Mouse (Mus musculus) right cerebral cortex, postnatal 10 days (tissue): Measurements from ENCODE around the gene Plekha6.

Source experiments
- DNase-seq, 2 experiments: peaks; one replicate each; pipeline ENCODE4 v3.0.0; 2021; ENCODE audit warnings: low spot score in 2 of 2

The Plekha6 gene

DNA sequence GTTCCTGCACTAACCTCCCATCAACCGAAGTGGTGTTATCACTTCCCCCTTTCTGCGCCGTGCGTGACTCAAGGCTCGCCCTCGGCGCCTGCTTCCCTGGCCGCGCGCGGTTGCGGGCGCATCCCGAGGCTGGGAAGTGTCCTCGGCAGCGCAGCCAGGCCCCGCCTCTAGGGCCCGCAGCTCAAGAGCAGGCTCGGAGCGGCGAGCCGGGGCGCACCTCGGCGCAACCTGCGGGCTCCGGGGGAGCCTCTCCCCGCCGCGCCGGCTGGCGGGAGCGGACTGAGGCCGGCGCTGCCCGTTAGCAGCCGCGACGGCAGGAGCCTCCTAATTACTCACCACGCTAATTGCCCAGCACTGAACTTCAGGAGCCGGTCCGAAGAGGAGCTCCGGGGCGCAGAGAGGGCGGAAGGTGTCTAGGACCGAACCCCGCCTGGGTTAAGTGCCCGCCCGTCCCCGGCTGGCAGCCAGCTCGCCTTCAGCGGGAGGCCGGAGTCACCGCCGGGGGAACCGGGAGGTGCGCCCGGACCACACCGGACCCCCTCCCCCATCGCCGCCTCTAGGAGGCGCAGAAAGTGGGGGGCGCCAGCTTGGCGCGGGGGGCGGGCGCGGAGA is at the start of gene Plekha6:
TSS of gene Plekha6 (plus strand) at position 391 of the 612 bp plus-strand sequence.
- DNase-seq, result no peak

DNA sequence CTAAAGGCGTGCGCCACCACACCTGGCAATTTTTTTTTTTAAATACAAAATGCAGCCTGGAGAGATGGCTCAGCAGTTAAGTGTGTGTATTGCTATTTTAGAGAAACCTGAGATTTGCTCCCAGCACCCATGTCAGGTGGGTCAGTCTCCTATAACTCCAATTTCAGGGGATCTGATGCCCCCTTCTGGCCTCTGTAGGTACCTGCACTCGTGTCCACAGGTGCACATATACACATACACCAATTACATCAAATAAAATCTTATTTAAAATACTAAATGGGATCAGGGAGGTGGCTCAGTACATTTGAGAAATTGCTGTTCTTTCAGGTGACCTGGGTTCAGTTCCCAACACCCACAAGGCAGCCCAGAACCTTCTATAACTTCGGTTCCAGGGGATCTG is 47.9 kb upstream of the Plekha6 start:
- DNase-seq, result no peak

DNA sequence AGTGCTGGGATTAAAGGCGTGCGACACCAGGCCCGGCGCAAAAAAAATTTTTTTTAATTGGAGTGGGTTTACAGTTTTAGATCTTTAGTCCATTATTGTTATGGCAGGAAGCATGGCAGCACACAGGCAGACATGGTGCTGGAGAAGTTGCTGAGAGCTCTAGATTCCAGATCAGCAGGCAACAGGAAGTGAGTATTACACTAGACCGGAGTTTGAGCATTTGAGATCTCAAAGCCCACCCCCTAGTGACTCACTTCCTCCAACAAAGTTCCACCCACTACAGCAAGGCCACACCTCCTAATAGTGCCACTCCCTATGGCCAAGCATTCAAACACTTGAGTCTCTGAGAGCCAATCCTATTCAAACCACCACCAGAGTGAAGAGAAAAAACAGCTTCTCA is 45.9 kb upstream of the Plekha6 start:
- DNase-seq, result no peak

DNA sequence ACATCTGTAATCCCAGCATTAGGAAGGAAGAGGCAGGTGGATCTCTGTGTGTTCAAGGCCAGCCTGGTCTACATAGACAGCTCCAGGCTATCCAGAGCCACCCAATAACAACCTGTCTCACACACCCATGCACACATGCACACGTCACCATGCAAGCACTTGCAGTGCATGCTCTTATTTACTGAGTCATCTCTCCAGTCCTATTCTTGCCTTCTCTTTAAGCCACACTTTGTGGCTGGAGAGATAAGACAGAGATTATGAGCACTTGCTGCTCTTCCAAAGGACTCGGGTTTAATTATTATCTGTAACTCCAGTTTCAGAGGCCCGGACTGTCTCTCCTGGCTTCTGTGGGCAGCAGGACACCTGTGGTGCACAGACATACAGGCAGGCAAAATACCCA is 45.2 kb upstream of the Plekha6 start:
- no peak for DNase-seq

DNA sequence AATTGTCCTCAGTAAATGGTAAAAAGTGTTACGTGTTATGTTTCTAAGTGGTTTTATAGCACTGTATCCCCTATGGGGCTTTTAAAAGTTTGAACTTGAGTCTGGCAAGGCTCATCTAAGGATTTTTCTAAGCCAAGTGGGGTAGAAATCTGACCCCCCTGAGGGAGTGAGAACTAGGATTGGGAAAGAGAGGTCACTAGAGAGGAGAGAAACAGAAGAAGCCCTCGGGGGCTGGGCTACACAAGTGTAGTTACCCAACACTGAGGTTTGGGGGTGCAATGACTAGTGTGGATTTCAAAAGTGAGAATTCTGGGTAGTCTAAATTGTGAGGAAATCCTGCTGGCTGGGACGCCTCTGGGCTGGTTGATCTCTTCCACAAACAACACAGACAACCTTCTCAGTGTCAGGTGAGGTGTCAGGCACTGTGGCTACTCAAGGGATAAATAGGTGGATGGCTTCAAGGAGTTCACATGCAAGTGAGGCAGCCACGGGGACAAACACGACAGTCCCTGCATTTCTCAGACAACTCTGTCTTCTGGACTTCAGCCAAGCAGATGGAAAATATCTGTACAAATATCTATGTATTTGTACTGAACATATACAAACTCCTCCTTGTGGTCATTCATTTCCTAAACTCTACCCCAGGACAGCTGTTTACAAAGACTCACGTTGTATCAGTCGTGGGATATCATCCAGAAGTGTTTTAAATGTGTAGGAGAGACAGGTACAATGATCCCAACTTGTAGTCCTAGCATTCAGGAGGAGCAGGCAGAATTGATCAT is 43.9 kb upstream of the Plekha6 start:
- no peak for DNase-seq

DNA sequence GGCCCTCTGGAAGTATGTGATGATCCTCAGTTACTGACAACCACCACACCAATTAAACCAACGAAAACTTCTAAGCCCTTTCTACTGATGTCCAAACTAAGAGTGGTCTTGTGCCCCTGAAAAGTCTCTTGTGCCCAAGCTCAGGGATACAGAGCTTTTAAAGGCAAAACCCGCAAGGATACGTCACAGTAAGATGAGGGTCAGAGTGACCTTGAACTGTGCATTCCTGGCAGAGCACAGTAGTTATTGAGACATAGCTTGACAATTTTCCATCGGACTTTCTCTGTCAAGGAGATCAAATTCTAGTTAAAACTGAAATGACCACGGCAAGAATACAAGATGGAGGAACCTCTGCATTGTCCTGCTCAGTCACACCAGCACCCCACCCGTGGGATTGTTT is 42.8 kb upstream of the Plekha6 start:
- DNase-seq, result no peak

DNA sequence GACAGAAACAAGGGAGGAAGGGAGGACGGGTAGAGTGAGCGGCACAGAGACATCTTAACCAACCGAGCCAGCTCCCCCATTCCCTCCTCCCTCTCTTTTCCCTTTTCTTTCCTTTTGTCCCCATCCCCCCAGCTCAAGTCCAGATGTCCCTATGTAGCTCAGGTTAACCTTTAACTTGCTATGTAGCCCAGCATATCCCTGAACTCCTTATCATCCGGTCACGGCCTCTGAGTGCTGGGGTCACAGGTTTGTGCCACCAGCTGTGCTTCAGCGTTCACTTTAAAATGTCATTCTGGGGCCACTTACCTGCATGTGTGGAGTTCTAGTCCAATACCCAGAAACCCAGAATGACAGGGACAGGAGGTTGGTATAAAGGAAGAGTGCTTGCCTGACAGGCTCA is 39.9 kb upstream of the Plekha6 start:
- DNase-seq, result no peak

DNA sequence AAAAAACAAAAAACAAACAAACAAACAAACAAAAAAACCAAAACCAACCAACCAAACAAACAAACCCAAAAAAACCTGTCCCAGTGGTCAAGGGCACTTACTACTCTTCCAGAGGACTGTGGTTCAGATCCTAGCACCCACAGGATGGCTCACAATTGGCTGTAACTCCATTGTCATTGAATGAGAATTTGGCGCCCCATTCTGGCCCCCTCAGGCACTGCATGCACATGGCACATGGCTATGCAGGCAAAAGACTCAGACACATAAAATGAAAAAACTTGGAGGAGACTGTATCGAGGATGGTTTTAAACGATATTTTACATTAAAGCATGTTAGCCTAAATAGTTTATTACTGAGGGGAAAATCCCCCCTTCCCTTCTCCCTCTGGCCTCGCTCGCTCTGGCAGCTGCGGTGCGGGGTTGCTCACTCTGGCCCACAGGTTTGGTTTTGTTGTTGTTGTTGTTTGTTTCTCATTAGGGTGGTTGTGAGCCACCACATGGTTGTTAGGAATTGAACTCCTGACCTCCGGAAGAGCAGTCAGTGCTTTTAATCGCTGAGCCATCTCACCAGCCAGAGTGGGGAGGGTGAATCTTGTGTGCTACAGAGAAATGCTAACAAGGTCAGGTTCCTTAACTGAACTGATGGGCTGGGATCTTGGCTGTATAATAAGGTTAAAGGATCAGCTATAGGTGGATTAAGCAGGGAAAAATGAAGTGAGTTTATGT is 38.2 kb upstream of the Plekha6 start:
- DNase-seq, result no peak

DNA sequence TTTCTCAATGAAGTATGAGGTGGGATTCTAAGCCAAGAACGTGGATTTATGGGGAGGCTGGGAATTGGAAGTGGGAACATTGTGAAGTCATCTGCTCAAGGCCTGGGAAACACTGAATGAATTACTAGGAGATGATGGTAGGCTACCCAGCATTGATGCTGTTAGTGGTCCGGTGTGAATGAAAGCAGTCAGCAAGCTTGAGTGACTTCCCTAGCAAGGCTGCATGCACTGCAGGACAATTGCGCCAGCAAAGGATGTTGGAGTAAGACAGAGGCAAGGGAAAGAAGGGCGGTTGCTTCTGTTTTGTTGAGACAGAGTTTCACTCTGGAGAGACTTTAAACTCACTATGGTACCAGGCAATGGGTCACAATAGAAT is 37.7 kb upstream of the Plekha6 start:
- DNase-seq, result no peak

DNA sequence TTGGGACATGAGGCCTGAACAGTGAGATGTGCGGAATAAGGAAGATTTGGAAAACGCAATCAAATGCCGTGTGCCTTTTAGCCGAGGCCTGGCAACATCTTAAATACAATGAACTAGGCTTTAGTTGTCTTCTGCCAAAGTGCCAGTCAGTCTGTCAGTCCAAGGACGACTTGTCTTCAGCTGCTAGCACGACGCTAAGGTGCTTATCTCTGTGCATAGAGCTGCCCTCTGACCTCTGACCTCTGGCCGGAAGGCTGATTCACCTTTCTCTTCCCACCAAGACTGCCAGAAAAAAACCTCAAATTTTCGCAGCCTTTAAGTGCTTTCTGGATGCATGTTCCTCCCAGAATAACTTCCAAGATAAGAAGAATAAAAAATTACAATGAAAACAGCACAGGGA is 36.7 kb upstream of the Plekha6 start:
- DNase-seq, result no peak

DNA sequence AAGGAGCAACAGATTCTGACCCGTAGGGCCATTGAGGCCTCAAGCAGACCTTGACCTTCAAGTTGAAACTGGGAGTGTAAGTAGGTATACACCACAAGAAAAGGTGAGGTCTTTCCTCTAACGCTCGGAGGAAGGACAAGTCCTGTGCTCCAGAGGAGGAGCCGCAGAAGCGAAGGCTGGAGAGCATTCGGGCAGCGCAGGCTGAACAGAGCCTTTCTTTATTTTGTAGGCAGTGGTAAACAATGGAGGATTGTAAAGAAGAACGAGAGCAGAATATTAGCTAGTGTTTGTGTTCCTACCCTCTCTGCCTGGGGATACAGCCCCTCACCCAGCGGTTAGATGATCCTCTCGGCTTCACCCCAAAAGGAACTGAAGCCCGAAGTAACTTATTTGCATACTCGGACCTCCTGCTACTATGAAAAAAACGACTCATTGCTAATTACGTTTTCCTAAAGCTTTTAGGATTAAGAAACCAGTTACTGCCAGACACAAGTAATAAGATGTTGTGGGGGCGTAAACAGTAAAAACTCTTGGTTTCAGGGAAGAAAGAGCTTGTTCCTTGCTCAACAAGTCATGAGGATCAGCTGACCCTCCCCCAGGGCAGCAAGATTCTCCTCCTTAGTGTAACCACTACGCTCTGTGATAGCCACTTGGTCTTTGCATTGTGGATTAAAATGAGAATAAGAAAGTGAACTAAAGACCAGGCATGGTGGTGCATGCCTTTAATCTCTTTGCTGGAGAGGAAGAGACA is 34.4 kb upstream of the Plekha6 start:
- DNase-seq, result no peak

DNA sequence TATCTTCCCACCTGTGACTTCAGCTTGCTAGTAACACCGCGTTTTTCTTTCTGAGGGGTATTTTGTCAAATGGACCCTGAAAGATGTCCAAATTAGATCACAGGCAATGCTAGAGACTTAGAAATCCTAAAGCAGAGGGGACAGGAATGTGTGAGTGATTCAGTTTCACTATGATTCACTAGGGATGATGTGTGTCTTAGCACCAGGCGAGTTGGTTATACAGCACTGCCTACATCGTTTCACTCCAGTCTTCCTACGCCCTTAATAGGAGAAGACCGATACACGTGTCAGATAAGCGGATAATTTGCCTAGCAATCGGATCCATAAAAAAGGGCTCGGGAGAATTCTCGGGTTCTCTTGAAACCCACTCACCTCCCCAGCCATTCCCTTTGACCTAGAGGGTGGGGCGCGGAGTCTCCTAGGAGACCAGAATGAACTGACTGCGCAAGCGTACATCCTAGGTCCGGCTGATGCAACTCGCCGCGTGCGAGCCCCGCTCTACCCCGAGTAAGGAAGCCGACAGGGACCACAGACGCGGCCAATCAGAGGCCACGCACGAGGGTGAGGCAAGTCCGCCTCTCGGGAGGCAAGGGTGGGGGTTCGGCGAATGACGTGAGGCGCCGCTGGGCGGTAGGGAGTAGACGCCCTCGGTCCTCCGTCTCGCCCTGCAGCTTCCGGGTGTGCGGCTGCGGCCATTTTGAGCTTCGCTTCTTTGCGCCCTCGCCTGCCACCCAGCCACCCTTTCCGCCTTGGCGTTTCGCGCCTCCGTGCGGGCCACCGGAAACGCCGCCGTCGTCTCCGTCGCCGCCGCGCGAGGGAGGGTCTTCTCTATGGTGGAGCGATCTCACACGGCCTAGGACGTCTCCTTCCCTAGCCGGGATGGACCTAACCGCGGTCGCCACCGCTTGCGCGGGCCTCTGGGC is 33.1 kb upstream of the Plekha6 start, which contains the start of gene Ppp1r15b:
TSS of gene Ppp1r15b (plus strand) at position 506 of the 923 bp plus-strand sequence.
- peak; percentile 100 for DNase-seq

DNA sequence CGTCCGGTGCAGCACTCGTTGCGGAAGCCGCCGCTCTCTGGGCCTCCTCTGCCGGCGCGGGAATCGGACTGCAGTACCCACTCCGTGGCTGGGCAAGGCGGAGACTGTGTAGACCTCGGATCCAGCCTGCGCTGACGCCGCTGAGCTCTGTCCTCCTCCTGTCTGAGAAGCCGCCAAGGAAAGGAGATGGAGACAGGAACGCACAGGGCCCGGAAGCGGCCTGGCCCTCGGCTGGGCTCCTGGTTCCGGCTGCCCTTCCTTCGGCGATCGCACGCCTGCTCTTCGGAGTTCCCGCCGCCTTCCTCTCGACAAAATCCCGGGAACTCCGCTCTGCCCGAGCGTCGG is 32.5 kb upstream of the Plekha6 start:
- DNase-seq, result no peak

DNA sequence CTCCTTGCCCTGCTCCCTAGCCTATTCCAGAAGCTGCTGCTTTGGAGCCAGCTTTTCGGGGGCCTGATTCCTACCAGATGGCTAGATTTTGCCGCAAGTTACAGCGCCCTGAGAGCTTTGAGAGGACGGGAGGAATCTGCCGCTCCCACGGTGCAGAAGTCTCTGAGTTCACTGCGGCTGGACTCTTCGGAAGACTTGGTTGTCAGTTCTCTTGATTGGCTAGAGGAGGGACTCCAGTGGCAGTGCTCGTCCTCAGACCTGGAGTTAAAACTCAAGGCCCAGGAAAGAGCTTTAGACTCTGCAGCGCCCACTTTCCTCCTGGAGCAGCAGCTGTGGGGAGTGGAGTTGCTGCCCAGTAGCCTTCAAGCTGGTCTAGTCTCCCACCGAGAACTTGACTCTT is 32.1 kb upstream of the Plekha6 start:
- peak in 1 of 2 experiments; percentile 41 for DNase-seq

DNA sequence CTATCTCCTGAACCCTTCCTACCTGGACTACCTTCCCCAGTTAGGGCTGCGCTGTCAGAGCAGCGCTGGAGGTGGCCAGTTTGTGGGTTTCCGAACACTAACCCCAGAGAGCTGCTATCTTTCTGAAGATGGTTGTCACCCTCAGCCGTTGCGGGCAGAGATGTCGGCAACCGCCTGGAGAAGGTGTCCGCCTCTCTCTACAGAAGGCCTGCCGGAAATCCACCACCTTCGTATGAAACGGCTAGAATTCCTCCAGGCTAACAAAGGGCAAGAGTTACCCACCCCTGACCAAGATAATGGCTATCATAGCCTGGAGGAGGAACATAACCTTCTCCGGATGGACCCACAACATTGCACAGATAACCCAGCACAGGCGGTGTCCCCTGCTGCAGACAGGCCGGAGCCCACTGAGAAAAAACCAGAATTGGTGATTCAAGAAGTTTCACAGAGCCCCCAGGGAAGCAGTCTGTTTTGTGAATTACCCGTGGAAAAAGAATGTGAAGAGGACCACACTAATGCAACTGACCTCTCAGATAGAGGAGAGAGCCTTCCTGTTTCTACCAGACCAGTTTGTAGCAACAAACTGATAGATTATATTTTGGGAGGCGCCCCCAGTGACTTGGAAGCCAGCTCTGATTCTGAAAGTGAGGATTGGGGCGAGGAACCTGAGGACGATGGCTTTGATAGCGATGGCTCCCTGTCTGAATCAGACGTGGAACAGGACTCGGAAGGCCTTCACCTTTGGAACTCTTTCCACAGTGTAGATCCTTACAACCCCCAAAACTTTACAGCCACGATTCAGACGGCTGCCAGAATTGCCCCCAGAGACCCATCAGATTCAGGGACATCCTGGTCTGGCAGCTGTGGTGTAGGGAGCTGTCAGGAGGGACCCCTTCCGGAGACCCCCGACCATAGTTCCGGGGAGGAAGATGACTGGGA is 31.4 kb upstream of the Plekha6 start:
- no peak for DNase-seq

DNA sequence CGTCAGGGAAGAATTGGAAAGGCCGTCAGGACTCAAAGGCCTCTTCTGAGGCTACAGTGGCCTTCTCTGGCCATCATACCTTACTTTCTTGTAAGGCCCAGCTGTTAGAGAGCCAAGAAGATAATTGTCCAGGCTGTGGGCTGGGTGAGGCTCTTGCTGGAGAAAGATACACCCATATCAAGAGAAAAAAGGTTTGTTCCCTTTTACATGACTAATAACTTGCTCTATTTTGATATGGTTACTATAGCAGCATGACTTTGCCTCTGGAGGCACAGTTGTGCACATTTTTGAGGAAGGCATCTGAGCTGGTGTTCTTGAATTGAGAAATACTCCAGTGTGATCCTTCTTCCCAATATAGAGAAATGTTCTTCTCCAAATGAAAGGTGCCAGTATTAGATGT is 30.6 kb upstream of the Plekha6 start:
- no peak for DNase-seq

DNA sequence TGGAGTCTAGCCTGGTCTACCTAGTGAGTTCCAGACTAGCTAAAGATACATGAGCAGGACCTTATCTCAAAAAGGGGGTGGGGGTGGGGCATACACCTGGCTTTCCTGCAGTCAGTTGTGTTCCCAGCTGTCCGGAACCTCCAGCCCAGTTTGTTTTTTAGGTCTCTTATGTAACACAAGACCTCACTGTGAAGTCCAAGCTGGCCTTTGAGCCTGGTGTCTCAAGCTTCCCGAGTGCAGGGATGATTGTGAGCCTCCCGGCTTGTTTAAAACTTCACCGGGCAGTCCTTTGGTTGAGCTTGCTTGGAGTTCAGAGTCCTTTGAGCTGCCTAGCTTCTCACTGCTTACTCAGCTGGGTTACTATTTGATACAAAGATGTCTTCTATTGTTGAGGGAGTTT is 29.9 kb upstream of the Plekha6 start:
- no peak for DNase-seq

DNA sequence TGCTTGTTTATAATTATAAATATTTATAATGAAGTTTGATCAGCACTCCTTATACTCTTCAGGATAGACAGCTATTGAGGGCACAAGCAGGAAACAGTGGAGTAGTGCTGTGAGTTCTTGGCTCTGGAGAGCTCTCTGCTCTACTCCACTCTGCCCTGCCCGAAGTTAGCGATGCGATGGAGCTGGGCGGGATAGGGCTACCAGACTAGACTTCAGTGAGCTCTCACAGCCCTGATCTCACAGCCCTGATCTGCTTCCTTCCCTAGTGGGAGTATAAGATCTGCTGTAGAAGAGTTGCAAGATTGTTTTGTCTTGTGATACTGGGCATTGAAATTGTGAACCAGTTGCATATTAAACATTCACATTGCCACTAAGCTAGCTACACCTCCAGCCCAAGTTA is 29.1 kb upstream of the Plekha6 start:
- DNase-seq, result no peak

DNA sequence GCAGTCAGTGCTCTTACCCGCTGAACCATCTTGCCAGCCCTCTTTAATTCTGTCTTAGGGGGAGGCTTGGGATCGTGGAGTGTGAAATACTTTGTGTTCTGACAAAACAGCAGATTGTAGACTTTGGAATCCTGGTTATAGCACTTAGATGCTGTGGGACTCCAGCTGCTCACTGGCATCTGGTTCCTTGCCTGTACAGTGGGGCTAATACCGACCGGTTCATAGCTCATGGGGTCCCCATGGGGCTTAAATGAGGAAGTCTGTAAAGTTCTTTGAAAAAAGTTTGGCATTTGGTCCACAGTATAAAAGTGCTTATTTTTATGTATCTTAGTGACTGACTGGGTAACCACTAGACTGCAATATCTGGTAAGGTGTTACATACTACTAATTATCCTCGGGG is 28.2 kb upstream of the Plekha6 start:
- no peak for DNase-seq

DNA sequence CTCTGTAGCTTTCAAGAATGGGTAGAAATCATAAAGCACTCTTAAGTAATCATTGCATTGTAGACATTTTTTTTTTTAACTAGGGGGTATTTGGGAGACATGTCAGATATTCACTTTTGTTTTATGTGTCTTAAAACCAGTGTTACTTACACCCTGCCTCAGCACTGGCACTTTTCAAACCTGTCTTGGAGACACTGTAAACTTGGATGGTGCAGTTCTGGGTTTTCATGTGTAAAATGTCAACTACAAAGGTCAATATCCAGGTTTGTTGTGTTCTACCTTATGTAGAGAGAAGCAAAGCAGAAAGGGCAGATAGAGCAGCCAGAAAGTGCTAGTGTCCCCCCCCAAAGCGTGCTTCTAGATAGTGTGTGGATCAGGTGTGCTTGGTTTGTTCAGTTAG is 25.6 kb upstream of the Plekha6 start:
- no peak for DNase-seq
